Mouse (Mus musculus) hindbrain, postnatal 0 days (tissue): ENCODE data around the gene Dlx5. TPM values are rescaled to one million over a fixed set of nuclear protein-coding genes. Genes with fewer than 3 reads are reported as not detected.

Source experiments
- ATAC-seq: fragments of 200-750 bp; cut with Nextera tagmentation; 2 replicates; pipeline ENCODE4 v1.8.0; 2017; ENCODE audit warnings: mild to moderate bottlenecking, moderate TSS enrichment, moderate library complexity
- DNase-seq: peaks from one replicate; pipeline ENCODE4 v3.0.0-alpha.2; 2015; ENCODE audit warnings: low spot score
- H3K27ac ChIP-seq: fragments of 300-500 bp; sonication (generic); 2 replicates; pipeline ENCODE4 v1.5.1; 2014; ENCODE audit warnings: mild to moderate bottlenecking
- H3K27me3 ChIP-seq: fragments of 300-500 bp; sonication (generic); 2 replicates; pipeline ENCODE4 v1.6.1; 2014; ENCODE audit warnings: low read length, mixed read lengths; ENCODE audit not compliant: insufficient read depth
- H3K36me3 ChIP-seq: fragments of 300-500 bp; sonication (generic); 2 replicates; pipeline ENCODE4 v1.6.1; 2014; ENCODE audit warnings: low read length, mixed read lengths; ENCODE audit not compliant: insufficient read depth
- H3K4me1 ChIP-seq: fragments of 300-500 bp; sonication (generic); 2 replicates; pipeline ENCODE4 v1.6.1; 2014; ENCODE audit warnings: antibody characterized with exemption, low read length, mixed read lengths; ENCODE audit not compliant: insufficient read depth
- H3K4me2 ChIP-seq: fragments of 300-500 bp; sonication (generic); 2 replicates; pipeline ENCODE4 v1.6.1; 2014; ENCODE audit warnings: low read depth, mild to moderate bottlenecking, low read length, moderate library complexity, mixed read lengths
- H3K4me3 ChIP-seq: fragments of 300-500 bp; sonication (generic); 2 replicates; pipeline ENCODE4 v1.5.1; 2014; ENCODE audit warnings: low read length
- H3K9ac ChIP-seq: fragments of 300-500 bp; sonication (generic); replicated peaks from 2 replicates; pipeline ENCODE4 v1.6.1; 2014; ENCODE audit warnings: mild to moderate bottlenecking, low read length, moderate library complexity, mixed read lengths
- H3K9me3 ChIP-seq: fragments of 300-500 bp; sonication (generic); 2 replicates; pipeline ENCODE4 v1.6.1; 2016; ENCODE audit warnings: low read length, mixed read lengths
- CTCF ChIP-seq: IDR thresholded peaks from 2 replicates; pipeline ENCODE4 v1.5.1; 2016; ENCODE audit warnings: antibody characterized with exemption, control low read depth, low read depth
- WGBS: fragments of 180-500 bp; shearing (Covaris S2); extraction: QIAGEN DNeasy Blood & Tissue Kit; methylation state at CpG from one replicate; pipeline ENCODE4 v1.1.7; 2014; 5-methylcytosine and 5-hydroxymethylcytosine counted together
- polyA plus RNA-seq: library from polyadenylated mRNA; unstranded; fragments of >200 nt; fragmentation: Nextera tagmentation; extraction: Ambion mirVana; gene quantifications from 2 replicates; pipeline ENCODE4 v1.2.1, GENCODE M21; 2015
- total RNA-seq: library from RNA; depleted of rRNA; stranded (reverse); fragments of >200 nt; gene quantifications from 2 replicates; pipeline ENCODE4 v1.2.3, GENCODE M21; 2014

Dlx5 gene
- total and polyA plus RNA-seq, 2 experiments from 2014 or later: not detected

DNA sequence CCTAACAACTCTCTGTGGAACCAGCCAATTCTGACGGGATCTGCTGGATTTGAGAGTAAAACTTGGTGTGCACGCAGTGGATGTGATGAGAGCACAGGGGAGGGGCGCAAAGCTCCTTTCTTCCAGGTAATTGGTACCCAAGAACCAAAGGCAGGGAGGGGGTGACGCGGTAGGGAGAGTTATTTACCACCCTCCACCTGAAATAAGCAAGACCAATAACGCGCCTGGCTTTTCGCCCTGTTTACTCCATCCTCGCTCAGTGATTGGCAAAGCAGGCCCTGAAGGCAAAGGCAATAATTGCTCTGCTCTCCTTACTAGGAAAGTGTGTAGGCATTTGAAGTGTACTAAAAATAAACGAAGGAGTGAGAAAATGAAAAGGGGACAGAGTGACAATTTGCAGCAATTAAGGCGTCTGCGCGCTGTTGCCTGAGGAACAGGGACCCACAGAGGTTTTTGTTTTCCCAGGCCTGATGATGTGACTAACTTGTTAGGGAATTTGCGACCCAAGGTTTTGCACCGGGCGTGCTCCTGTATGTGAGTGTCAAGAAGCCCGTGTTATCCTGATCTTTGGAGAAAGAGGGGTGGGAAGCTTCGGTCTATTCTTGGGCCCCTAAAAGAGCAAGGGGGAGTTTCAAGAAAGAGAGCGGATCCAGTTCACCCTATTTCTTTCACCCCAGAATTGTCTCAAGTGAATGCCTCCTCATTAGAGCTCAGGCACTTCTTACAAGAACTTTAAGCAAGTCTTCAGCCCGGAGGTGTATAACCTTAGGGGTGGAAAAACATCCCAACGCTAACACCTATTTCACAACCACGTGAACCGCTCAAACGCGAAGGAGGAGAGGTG is 26.8 kb downstream of the Dlx5 start:
- Histone ChIP-seq H3K4me3 (no peak overlapping the region), H3K9me3 (no peaks in the 10 kb centered on the region), H3K4me2 (no peak overlapping the region), H3K36me3 (no peaks in the 10 kb centered on the region), H3K27me3 (peaks cover 90% of the 10 kb centered on the region), H3K9ac (no peak overlapping the region), H3K4me1 (no peaks in the 10 kb centered on the region), H3K27ac (no peak overlapping the region)
- ATAC-seq: no peak
- 2% methylated on average over 25 of the region's 25 CpGs for WGBS
- no peak for TF ChIP-seq CTCF
- no peak for DNase-seq

DNA sequence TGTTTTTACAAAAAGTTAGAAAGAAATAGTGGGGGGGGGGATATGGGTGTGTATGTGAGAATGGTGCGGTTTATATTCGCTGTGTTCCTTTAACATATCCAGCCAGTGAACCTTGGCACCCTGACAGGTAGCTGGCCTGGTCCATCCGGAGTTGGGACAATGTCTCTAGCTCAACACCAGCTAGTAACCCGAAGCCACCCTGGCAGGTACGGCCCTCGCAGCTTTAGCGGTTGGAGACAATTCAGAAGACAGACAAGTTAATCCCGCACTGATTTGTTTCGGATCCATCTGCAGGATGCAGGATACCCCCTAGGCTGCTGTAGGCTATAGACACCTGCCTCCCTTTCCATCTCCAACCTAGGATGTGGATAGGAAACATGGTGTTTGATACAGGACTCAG is 27.7 kb downstream of the Dlx5 start:
- no peak for DNase-seq
- no peak overlapping the region for H3K9ac ChIP-seq
- TF ChIP-seq CTCF: no peak
- H3K27ac ChIP-seq: no peak overlapping the region
- H3K4me3 ChIP-seq: no peak overlapping the region
- no peak overlapping the region for H3K4me2 ChIP-seq
- no peak for ATAC-seq
- whole genome bisulfite sequencing: 3% methylated on average over 9 of the region's 9 CpGs
- H3K4me1 ChIP-seq: no peaks in the 10 kb centered on the region
- no peaks in the 10 kb centered on the region for H3K9me3 ChIP-seq
- H3K27me3 ChIP-seq: peaks cover 84% of the 10 kb centered on the region
- no peaks in the 10 kb centered on the region for H3K36me3 ChIP-seq

DNA sequence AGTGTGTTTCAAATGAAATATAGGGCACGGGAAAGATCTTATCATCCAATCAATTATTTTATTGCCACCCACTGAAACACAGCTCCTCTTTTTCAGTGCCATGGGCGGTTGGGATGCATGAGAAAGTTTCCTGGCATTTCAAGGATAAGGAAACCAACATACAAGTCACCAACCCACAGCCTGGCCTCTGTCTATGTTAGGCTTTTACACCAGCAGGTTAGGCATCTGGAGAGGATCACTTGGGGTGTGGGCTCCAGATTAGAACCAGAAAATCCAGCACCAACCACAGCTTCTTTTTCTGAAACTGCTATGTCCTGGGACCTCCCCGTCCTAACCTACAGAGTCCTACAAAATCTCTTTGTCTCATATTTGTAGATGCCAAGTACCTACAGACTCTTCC is 28.9 kb downstream of the Dlx5 start:
- 33% methylated on average over 3 of the region's 3 CpGs for WGBS
- Histone ChIP-seq H3K4me2 (no peak overlapping the region), H3K27me3 (peaks cover 83% of the 10 kb centered on the region), H3K4me3 (no peak overlapping the region), H3K4me1 (no peaks in the 10 kb centered on the region), H3K9ac (no peak overlapping the region), H3K36me3 (no peaks in the 10 kb centered on the region), H3K27ac (no peak overlapping the region), H3K9me3 (no peaks in the 10 kb centered on the region)
- ATAC-seq: no peak
- TF ChIP-seq CTCF: no peak
- no peak for DNase-seq

DNA sequence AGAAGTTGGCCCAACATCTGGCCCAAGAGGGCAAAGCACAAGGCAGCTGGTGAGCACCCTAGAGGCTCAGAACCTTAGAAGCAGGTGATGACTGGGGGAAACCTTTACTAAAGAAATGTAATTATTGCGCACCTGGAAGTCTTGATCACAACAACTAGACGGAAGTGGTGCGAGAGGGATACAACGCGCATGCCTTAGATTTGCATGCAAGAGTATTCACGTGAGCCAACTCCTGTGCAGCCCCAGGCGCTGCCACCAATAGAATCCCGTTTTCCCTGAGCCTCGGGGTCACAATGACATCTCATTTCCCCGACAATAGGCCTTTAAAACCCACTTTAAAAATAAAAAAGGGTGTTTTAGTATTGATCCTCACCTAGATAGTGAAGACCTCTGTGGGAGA is 30.7 kb downstream of the Dlx5 start:
- no peak for TF ChIP-seq CTCF
- DNase-seq (no peak), ATAC-seq (no peak)
- Histone ChIP-seq H3K4me1 (no peaks in the 10 kb centered on the region), H3K36me3 (no peaks in the 10 kb centered on the region), H3K27me3 (peaks cover 81% of the 10 kb centered on the region), H3K4me2 (no peak overlapping the region), H3K4me3 (no peak overlapping the region), H3K9ac (no peak overlapping the region), H3K9me3 (no peaks in the 10 kb centered on the region), H3K27ac (no peak overlapping the region)
- WGBS: 4% methylated on average over 10 of the region's 10 CpGs

DNA sequence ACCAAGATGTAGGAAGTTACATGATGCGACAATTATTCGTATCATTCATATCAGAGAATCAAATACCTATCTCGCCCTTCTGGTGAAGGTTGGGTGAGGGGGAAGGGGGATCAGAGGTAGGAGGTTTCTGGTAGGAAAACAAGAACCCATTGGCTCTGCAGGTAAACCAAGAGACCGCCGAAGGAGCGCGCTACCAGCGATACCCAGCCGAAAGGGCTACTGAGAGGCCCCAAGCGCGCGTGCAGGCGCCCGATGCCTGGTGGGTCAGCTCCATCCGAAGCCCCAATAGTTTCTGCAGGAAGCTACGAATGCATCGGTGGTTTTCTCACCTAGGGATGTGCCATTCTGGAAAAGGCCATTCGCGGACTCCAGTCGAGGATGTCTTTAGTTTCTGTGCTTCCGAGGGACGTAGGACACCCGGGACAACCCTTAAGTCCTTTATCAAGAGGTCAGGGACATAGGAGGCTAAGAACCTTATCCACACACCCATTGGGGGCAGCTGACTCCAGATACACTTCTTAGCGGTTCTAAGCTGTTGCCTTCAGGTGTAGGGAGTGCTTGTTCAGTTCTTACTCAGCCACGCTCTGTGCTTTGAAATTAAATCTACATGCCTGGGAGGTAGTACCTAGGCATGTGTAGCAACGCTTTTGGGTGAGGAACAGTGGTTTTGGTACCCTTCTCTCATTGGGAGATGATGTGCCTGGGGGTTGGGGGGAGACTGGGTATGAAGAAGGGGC is 31.4 kb downstream of the Dlx5 start:
- ATAC-seq (no peak), DNase-seq (no peak)
- Histone ChIP-seq H3K4me1 (no peaks in the 10 kb centered on the region), H3K4me2 (no peak overlapping the region), H3K9ac (no peak overlapping the region), H3K36me3 (no peaks in the 10 kb centered on the region), H3K27ac (no peak overlapping the region), H3K9me3 (no peaks in the 10 kb centered on the region), H3K4me3 (no peak overlapping the region), H3K27me3 (peaks cover 74% of the 10 kb centered on the region)
- TF ChIP-seq CTCF: no peak
- WGBS: 2% methylated on average over 26 of the region's 26 CpGs

DNA sequence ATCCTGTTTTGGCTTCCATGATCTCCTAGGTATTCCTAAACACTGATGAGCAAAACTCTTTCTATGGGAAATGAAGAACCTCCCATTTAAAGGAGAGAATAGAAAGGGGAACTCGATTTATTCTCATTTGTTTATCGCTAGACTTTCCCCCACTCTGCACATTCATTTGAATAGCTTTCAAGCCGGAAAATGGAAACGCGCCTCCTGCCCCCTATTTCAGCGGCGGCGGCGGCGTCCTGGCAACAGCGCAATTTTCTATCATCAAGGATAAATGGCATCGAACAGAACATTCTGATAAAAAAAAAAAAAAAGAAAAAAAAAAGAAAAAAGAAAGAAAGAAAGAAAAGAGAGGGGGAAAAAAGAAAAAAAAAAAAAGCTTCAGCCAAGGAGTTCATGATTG is 32.1 kb downstream of the Dlx5 start:
- no peak overlapping the region for H3K4me2 ChIP-seq
- no peaks in the 10 kb centered on the region for H3K36me3 ChIP-seq
- H3K4me3 ChIP-seq: no peak overlapping the region
- H3K27ac ChIP-seq: no peak overlapping the region
- H3K4me1 ChIP-seq: no peaks in the 10 kb centered on the region
- H3K9ac ChIP-seq: no peak overlapping the region
- H3K27me3 ChIP-seq: peaks cover 67% of the 10 kb centered on the region
- 5% methylated on average over 12 of the region's 12 CpGs for WGBS
- no peak for TF ChIP-seq CTCF
- ATAC-seq: no peak
- DNase-seq: no peak
- no peaks in the 10 kb centered on the region for H3K9me3 ChIP-seq

DNA sequence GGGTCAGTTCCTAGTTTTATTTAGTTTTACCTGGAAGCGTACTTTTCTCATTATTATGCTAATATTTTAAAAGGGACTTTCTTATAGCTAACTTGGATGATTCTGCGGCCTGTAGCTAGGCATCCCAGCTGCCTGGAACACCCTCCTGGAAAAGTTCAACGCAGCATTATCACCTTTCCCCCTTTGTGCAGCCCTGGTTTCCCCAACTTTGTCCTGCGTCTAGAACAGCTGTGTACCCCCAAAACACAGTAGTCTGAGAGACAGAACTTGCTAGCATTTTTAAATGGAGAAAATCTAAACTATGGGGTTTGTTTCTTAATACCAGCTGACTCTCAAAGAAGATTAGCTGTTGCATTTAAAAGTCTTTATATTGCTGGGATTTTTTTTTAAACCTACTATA is 33.3 kb downstream of the Dlx5 start:
- no peaks in the 10 kb centered on the region for H3K4me1 ChIP-seq
- no peak overlapping the region for H3K9ac ChIP-seq
- H3K27ac ChIP-seq: no peak overlapping the region
- no peak overlapping the region for H3K4me3 ChIP-seq
- no peaks in the 10 kb centered on the region for H3K36me3 ChIP-seq
- H3K27me3 ChIP-seq: peaks cover 56% of the 10 kb centered on the region
- no peak for ATAC-seq
- WGBS: 15% methylated on average over 4 of the region's 4 CpGs
- H3K9me3 ChIP-seq: no peaks in the 10 kb centered on the region
- TF ChIP-seq CTCF: no peak
- no peak for DNase-seq
- H3K4me2 ChIP-seq: no peak overlapping the region
